Mouse (Mus musculus) stomach, postnatal 0 days (tissue): ENCODE data around the gene Six6.

Experiments
- CTCF ChIP-seq: IDR thresholded peaks from 2 replicates; pipeline ENCODE4 v1.5.1; 2016; ENCODE audit warnings: antibody characterized with exemption, low read depth, mild to moderate bottlenecking, moderate library complexity
- EP300 ChIP-seq: optimal IDR thresholded peaks from 2 replicates; pipeline ENCODE3; 2016; ENCODE audit warnings: antibody characterized with exemption

GRCm38 (mm10) chr12:72938600-72939490 lies 847 bp upstream of the Six6 start:
- no peak for TF ChIP-seq EP300
- no peak for TF ChIP-seq CTCF
